In genomic region chr11:116679148-116679547, GRCm38 (mm10) we compare ENCODE assay signal across 20 mouse cellular contexts. TPM values are rescaled to one million over a fixed set of nuclear protein-coding genes. Genes with fewer than 3 reads are reported as not detected.
DNase-seq lines count a peak whose midpoint lies in the region; TF ChIP-seq lines count a peak whose summit lies in the region.
"Had no signal": no experiment of that assay in that cellular context is flagged by ENCODE, and none has a peak within 500 bp of the region (broad histone marks: within the 10 kb centered on the region; RNA-seq: fewer than 3 reads in every experiment).

No protein-coding gene starts in this region.

- H3K4me3 ChIP-seq in heart, adult 2 months: no peak overlapping the region
- no peak overlapping the region for H3K4me3 ChIP-seq in liver, adult 2 months (ENCODE audit: insufficient read depth, low read depth, low read length)
- H3K4me3 ChIP-seq in ES-E14 (ENCODE audit: insufficient read depth in 1 of 2, low read depth in 1 of 2, low read length in 2 of 2, poor library complexity in 1 of 2, severe bottlenecking in 1 of 2): no peak overlapping the region
- H3K4me3 ChIP-seq: forebrain, embryonic 10.5 days; forebrain, embryonic 13.5 days; hindbrain, embryonic 10.5 days; hindbrain, embryonic 13.5 days; intestine, embryonic 15.5 days had no signal

- TF ChIP-seq CTCF in heart, adult 2 months (IDR thresholded peaks at IDR 0.05): no peak
- TF ChIP-seq CTCF in liver, adult 2 months (IDR thresholded peaks at IDR 0.05; ENCODE audit: low read depth, low read length): no peak

- peak; percentile 19 to 31 for DNase-seq in adrenal gland, adult (ENCODE audit: inconsistent age in 2 of 2, low spot score in 1 of 2)
- DNase-seq in adrenal gland, postnatal 10 days: no peak
- DNase-seq in heart, adult 2 months: no peak
- DNase-seq in heart, adult 9 months (ENCODE audit: low spot score in 2 of 2): no peak
- peak; percentile 63 for DNase-seq in liver, adult 2 months (ENCODE audit: extremely low read depth, low read depth, low spot score)
- no peak for DNase-seq in liver
- no peak for DNase-seq in ES-E14 (ENCODE audit: low read depth, low spot score)
- DNase-seq in cerebellum, adult 9-10 months: no peak
- DNase-seq: adrenal gland, adult 2 months; adrenal gland, postnatal 25 days; gastrocnemius, postnatal 10 days; heart, adult 18-20 months; heart, postnatal 36 days; kidney, adult 11 months had no signal

- no peaks in the 10 kb centered on the region for H3K27me3 ChIP-seq in heart, adult 2 months (ENCODE audit: control insufficient read depth, insufficient read depth, low read length)
- no peaks in the 10 kb centered on the region for H3K27me3 ChIP-seq in liver, adult 2 months (ENCODE audit: control insufficient read depth, insufficient read depth, low read length)
- H3K27me3 ChIP-seq: forebrain, embryonic 13.5 days; hindbrain, embryonic 13.5 days; intestine, embryonic 15.5 days; Patski had no signal

- 0 out of 2 replicates have a peak, but pooled peaks have one; percentile 11 for TF ChIP-seq EP300 in heart, adult 2 months (IDR thresholded peaks at IDR 0.05; ENCODE audit: insufficient read depth, low read depth, low read length)

- no peaks in the 10 kb centered on the region for H3K9me3 ChIP-seq in ES-E14 (ENCODE audit: control insufficient read depth, insufficient read depth, low read depth, low read length)
- H3K9me3 ChIP-seq: forebrain, embryonic 10.5 days; forebrain, embryonic 13.5 days; hindbrain, embryonic 10.5 days; hindbrain, embryonic 13.5 days; intestine, embryonic 15.5 days had no signal

- H3K9ac ChIP-seq in heart, adult 2 months (ENCODE audit: low read depth, low read length): no peak overlapping the region
- H3K9ac ChIP-seq in liver, adult 2 months (ENCODE audit: low read depth, low read length): no peak overlapping the region
- H3K9ac ChIP-seq in ES-E14 (ENCODE audit: insufficient read depth, low read depth, low read length, poor library complexity, severe bottlenecking): no peak overlapping the region
- H3K9ac ChIP-seq: forebrain, embryonic 13.5 days; hindbrain, embryonic 13.5 days; intestine, embryonic 15.5 days had no signal

- TF ChIP-seq POLR2A in heart, adult 2 months (IDR thresholded peaks at IDR 0.05; ENCODE audit: insufficient read depth, low read depth, low read length): no peak
- no peak for TF ChIP-seq POLR2A in liver, adult 2 months (IDR thresholded peaks at IDR 0.05; ENCODE audit: extremely low read depth, insufficient read depth, low read length)

- peaks cover 7% of the 10 kb centered on the region for H3K36me3 ChIP-seq in heart, adult 2 months (ENCODE audit: control insufficient read depth, insufficient read depth, low read length)
- H3K36me3 ChIP-seq in liver, adult 2 months (ENCODE audit: control insufficient read depth, insufficient read depth, low read length): peaks cover 28% of the 10 kb centered on the region
- H3K36me3 ChIP-seq in ES-E14 (ENCODE audit: control insufficient read depth, insufficient read depth, low read length, poor library complexity, severe bottlenecking): peaks cover 62% of the 10 kb centered on the region

- intact Hi-C loops in heart, adult 2 months (cut with DNase I): loop anchor here (10.0 kb wide), 1 partner anchor 126 kb away; no protein-coding TSS in a partner anchor

- no peak overlapping the region for H3K27ac ChIP-seq in heart, adult 2 months
- no peak overlapping the region for H3K27ac ChIP-seq in liver, adult 2 months (replicated peaks; ENCODE audit: insufficient read depth, low read depth, low read length)
- no peak overlapping the region for H3K27ac ChIP-seq in ES-E14 (ENCODE audit: insufficient read depth, low read depth, low read length, poor library complexity, severe bottlenecking)
- H3K27ac ChIP-seq: forebrain, embryonic 10.5 days; forebrain, embryonic 13.5 days; hindbrain, embryonic 10.5 days; hindbrain, embryonic 13.5 days; intestine, embryonic 15.5 days had no signal

- in situ Hi-C loops in ES-E14 (cut with MboI; ENCODE audit: low sequenced_read_pairs in 2 of 2, unreplicated experiment in 2 of 2): no loop called here

- WGBS in heart, adult 2 months: 66% methylated on average over 6 of the region's 6 CpGs
- 82% methylated on average over 6 of the region's 6 CpGs for WGBS in liver, adult 2 months

- H3K4me1 ChIP-seq in heart, adult 2 months (ENCODE audit: control insufficient read depth, insufficient read depth, low read length): peaks cover 2% of the 10 kb centered on the region; the same call in 1 of the 2 replicates
- peaks cover 20% of the 10 kb centered on the region for H3K4me1 ChIP-seq in liver, adult 2 months (ENCODE audit: control insufficient read depth, insufficient read depth, low read length)
- peaks cover 0 to 22% of the 10 kb centered on the region in 2 experiments; a peak in 2 of 4 replicates for H3K4me1 ChIP-seq in ES-E14 (ENCODE audit: control insufficient read depth in 2 of 2, insufficient read depth in 2 of 2, low read length in 2 of 2, poor library complexity in 1 of 2)

- H3K79me2 ChIP-seq in heart, adult 2 months (replicated peaks; ENCODE audit: control insufficient read depth, insufficient read depth, low read length): no peaks in the 10 kb centered on the region
- no peaks in the 10 kb centered on the region for H3K79me2 ChIP-seq in liver, adult 2 months (ENCODE audit: control insufficient read depth, insufficient read depth, low read length)

TF ChIP-seq in ES-E14, 5 proteins besides CTCF, POLR2A, EP300 and RAD21:
- TF ChIP-seq ZC3H11A (IDR thresholded peaks at IDR 0.05; ENCODE audit: borderline replicate concordance, low read depth, low read length): no peak
- TF ChIP-seq CHD2 (IDR thresholded peaks at IDR 0.05; ENCODE audit: low read depth, low read length): 0 out of 2 replicates have a peak, but pooled peaks have one; percentile 28

RNA-seq across cellular contexts. Expression of gene Cygb, which starts 25.0 kb away (rescaled TPM):
- total RNA-seq in adrenal gland, postnatal 10 days (2021): 10 to 100 TPM; 40.8 to 44.7 TPM
- total RNA-seq in heart, adult 2 months (2021): 10 to 100 TPM; 42.5 to 50.3 TPM
- 55.0 and 66.1 TPM in 2 replicates for polyA plus RNA-seq in heart, adult 2 months (2012; rRNA removed)
- total RNA-seq in liver, adult 2 months (2014; rRNA removed): 2.6 and 4.8 TPM in 2 replicates
- polyA plus RNA-seq in liver, adult 2 months (2012; rRNA removed): 5.6 and 6.1 TPM in 2 replicates
- 0.37 and 0.40 TPM in 2 replicates for total RNA-seq in ES-E14 (2012; rRNA removed)

RNA-seq across cellular contexts. Expression of gene Prcd, which starts 25.8 kb away (rescaled TPM):
- total RNA-seq in adrenal gland, postnatal 10 days (2021): 1 to 10 TPM; 4.1 to 6.0 TPM
- 1 to 10 TPM; 1.1 to 1.3 TPM for total RNA-seq in heart, adult 2 months (2021)
- polyA plus RNA-seq in heart, adult 2 months (2012; rRNA removed): 0.76 and 1.1 TPM in 2 replicates
- total RNA-seq in liver, adult 2 months (2014; rRNA removed): 0.27 TPM in 1 of 2 replicates, not detected in the other
- not detected in 2 replicates for polyA plus RNA-seq in liver, adult 2 months (2012; rRNA removed)
- 2.0 and 2.2 TPM in 2 replicates for total RNA-seq in ES-E14 (2012; rRNA removed)

RNA-seq across cellular contexts. Expression of gene Rhbdf2, which starts 52.3 kb away (rescaled TPM):
- 10 to 100 TPM; 11.1 to 14.4 TPM for total RNA-seq in adrenal gland, postnatal 10 days (2021)
- 10 to 100 TPM; 10.8 to 11.2 TPM for total RNA-seq in heart, adult 2 months (2021)
- 19.2 and 22.3 TPM in 2 replicates for polyA plus RNA-seq in heart, adult 2 months (2012; rRNA removed)
- 3.1 and 4.1 TPM in 2 replicates for total RNA-seq in liver, adult 2 months (2014; rRNA removed)
- polyA plus RNA-seq in liver, adult 2 months (2012; rRNA removed): 15.0 and 17.8 TPM in 2 replicates
- total RNA-seq in ES-E14 (2012; rRNA removed): 29.3 and 53.8 TPM in 2 replicates

Comparison
In these comparisons a context has a peak if more than half of its experiments do, and no peak if none do; other contexts are left out.
1. DNase-seq: peak in adrenal gland, adult (2 of 2) and liver, adult 2 months (single experiment); none in adrenal gland, postnatal 10 days (single experiment), heart, adult 2 months (0 of 2), heart, adult 9 months (0 of 2), liver (single experiment), ES-E14 (single experiment) and cerebellum, adult 9-10 months (single experiment).